Mouse (Mus musculus) liver, adult 10 weeks (tissue): ENCODE results near the gene 1810065E05Rik. TPM values are rescaled to one million over a fixed set of nuclear protein-coding genes. Genes with fewer than 3 reads are reported as not detected.

ENCODE experiments used
- polyA plus RNA-seq: library from polyadenylated mRNA; stranded (reverse); fragments of 350-450 nt; fragmentation: Illumina TruSeq; extraction: RNeasy Lipid Tissue Mini Kit (QIAGEN cat#74804); gene quantifications from one replicate; pipeline ENCODE4 v1.2.3, GENCODE M21; 2014; ENCODE audit warnings: low read depth, low replicate concordance

Gene 1810065E05Rik
- polyA plus RNA-seq, result not detected

GRCm38 (mm10) chr11:58420815-58421214, at the start of gene 1810065E05Rik:
1810065E05Rik (plus strand) TSS chr11:58421111.

GRCm38 (mm10) chr11:58378763-58379278, 42.1 kb upstream of the 1810065E05Rik start, which contains the start of gene Lypd8:
Lypd8 (plus strand) TSS chr11:58379043.

GRCm38 (mm10) chr11:58432259-58432658, 11.3 kb downstream of the 1810065E05Rik start, which contains the start of gene Gm12253:
Gm12253 (plus strand) TSS chr11:58432559.

GRCm38 (mm10) chr11:58452759-58453158, 31.8 kb downstream of the 1810065E05Rik start, which contains the start of gene Lypd9:
Lypd9 (minus strand) TSS chr11:58452923.

GRCm38 (mm10) chr11:58462170-58462569, 41.3 kb downstream of the 1810065E05Rik start, which contains the start of gene Olfr30:
Olfr30 (minus strand) TSS chr11:58462270.

Other genes starting within 250 kb of the 1810065E05Rik start
- 38.3 TPM for gene Mrpl22, start 249.4 kb upstream of the 1810065E05Rik start, polyA plus RNA-seq
- gene Igtp, start 221.6 kb upstream of the 1810065E05Rik start, polyA plus RNA-seq, result 40.1 TPM
- 50.2 TPM for gene Irgm2, start 221.5 kb upstream of the 1810065E05Rik start, polyA plus RNA-seq
- not detected for gene 4930438A08Rik, start 146.3 kb upstream of the 1810065E05Rik start, polyA plus RNA-seq
- 1.6 TPM for gene Zfp692, start 114.0 kb upstream of the 1810065E05Rik start, polyA plus RNA-seq
- 30.7 TPM for gene Zfp672, start 90.8 kb upstream of the 1810065E05Rik start, polyA plus RNA-seq
- 0.93 TPM for gene Sh3bp5l, start 90.4 kb upstream of the 1810065E05Rik start, polyA plus RNA-seq
- gene Lypd8, start 42.1 kb upstream of the 1810065E05Rik start, polyA plus RNA-seq, result not detected
- not detected for gene Gm12253, start 11.4 kb downstream of the 1810065E05Rik start, polyA plus RNA-seq
- not detected for gene Lypd9, start 31.8 kb downstream of the 1810065E05Rik start, polyA plus RNA-seq
- not detected for gene Olfr30, start 41.2 kb downstream of the 1810065E05Rik start, polyA plus RNA-seq
- gene Olfr332, start 71.4 kb downstream of the 1810065E05Rik start, polyA plus RNA-seq, result not detected
- gene Olfr331, start 81.5 kb downstream of the 1810065E05Rik start, polyA plus RNA-seq, result not detected
- gene Olfr330, start 113.7 kb downstream of the 1810065E05Rik start, polyA plus RNA-seq, result not detected
- not detected for gene Olfr329-ps, start 125.3 kb downstream of the 1810065E05Rik start, polyA plus RNA-seq
- gene Olfr328, start 134.5 kb downstream of the 1810065E05Rik start, polyA plus RNA-seq, result not detected
- not detected for gene Olfr224, start 149.4 kb downstream of the 1810065E05Rik start, polyA plus RNA-seq
- not detected for gene Olfr325, start 156.6 kb downstream of the 1810065E05Rik start, polyA plus RNA-seq
- gene Olfr324, start 174.0 kb downstream of the 1810065E05Rik start, polyA plus RNA-seq, result not detected
- not detected for gene 2210407C18Rik, start 195.0 kb downstream of the 1810065E05Rik start, polyA plus RNA-seq
- gene Olfr323, start 209.4 kb downstream of the 1810065E05Rik start, polyA plus RNA-seq, result not detected
- not detected for gene Trim58, start 219.4 kb downstream of the 1810065E05Rik start, polyA plus RNA-seq
- not detected for gene Olfr322, start 237.7 kb downstream of the 1810065E05Rik start, polyA plus RNA-seq